Mouse (Mus musculus) left cerebral cortex, adult 11 months (tissue): Measurements from ENCODE around the gene Dbh.

Experiments used
- DNase-seq: peaks from one replicate; pipeline ENCODE4 v3.0.0; 2022; ENCODE audit warnings: low spot score

The Dbh gene

GRCm38 (mm10) chr2:27163851-27164250, 1.2 kb upstream of the Dbh start:
- peak; percentile 53 for DNase-seq

GRCm38 (mm10) chr2:27166074-27166473, 1.0 kb downstream of the Dbh start:
- DNase-seq: no peak

GRCm38 (mm10) chr2:27166999-27167398, 2.0 kb downstream of the Dbh start:
- DNase-seq: no peak

GRCm38 (mm10) chr2:27174242-27174641, 9.2 kb downstream of the Dbh start:
- DNase-seq: no peak

- no peak for DNase-seq
Observed at GRCm38 (mm10) chr2:27175696-27176267, 10.7 kb downstream of the Dbh start.

- no peak for DNase-seq
Observed at GRCm38 (mm10) chr2:27179101-27179500, 14.1 kb downstream of the Dbh start.

GRCm38 (mm10) chr2:27181907-27182306, 16.9 kb downstream of the Dbh start:
- DNase-seq: no peak

- DNase-seq: no peak
Observed at GRCm38 (mm10) chr2:27183734-27184133, 18.7 kb downstream of the Dbh start.

- no peak for DNase-seq
Observed at GRCm38 (mm10) chr2:27187531-27187930, 22.5 kb downstream of the Dbh start.

GRCm38 (mm10) chr2:27189994-27190393, 25.0 kb downstream of the Dbh start:
- no peak for DNase-seq

GRCm38 (mm10) chr2:27198551-27199246, 33.7 kb downstream of the Dbh start:
- DNase-seq: no peak

GRCm38 (mm10) chr2:27200586-27200985, 35.6 kb downstream of the Dbh start:
- no peak for DNase-seq

GRCm38 (mm10) chr2:27205666-27206065, 40.6 kb downstream of the Dbh start:
- no peak for DNase-seq

GRCm38 (mm10) chr2:27206128-27206797, 41.2 kb downstream of the Dbh start:
- DNase-seq: no peak

GRCm38 (mm10) chr2:27207126-27207525, 42.1 kb downstream of the Dbh start:
- DNase-seq: no peak

- DNase-seq: no peak
Observed at GRCm38 (mm10) chr2:27209370-27209769, 44.3 kb downstream of the Dbh start.

GRCm38 (mm10) chr2:27209816-27210215, 44.8 kb downstream of the Dbh start:
- DNase-seq: no peak

GRCm38 (mm10) chr2:27210255-27210654, 45.2 kb downstream of the Dbh start:
- DNase-seq: no peak

- no peak for DNase-seq
Observed at GRCm38 (mm10) chr2:27210676-27211210, 45.7 kb downstream of the Dbh start.

- peak; percentile 64 for DNase-seq
Observed at GRCm38 (mm10) chr2:27211966-27212893, 47.2 kb downstream of the Dbh start.

- no peak for DNase-seq
Observed at GRCm38 (mm10) chr2:27215537-27215936, 50.5 kb downstream of the Dbh start.

- DNase-seq: no peak
Observed at GRCm38 (mm10) chr2:27218121-27218544, 53.1 kb downstream of the Dbh start.
